Mouse (Mus musculus) Muller cell, postnatal 12 days (primary cell): ENCODE results near the gene Dtx2.

ENCODE experiments used
- DNase-seq: peaks from one replicate; pipeline ENCODE4 v3.0.0-alpha.2; 2015; ENCODE audit errors: inconsistent ontology term

Dtx2 gene

GRCm38 (mm10) chr5:135994725-135995687 lies at the start of gene Dtx2:
Gene Dtx2 (plus strand): TSS chr5:135994800.
- DNase-seq = peak; percentile 79

DNA sequence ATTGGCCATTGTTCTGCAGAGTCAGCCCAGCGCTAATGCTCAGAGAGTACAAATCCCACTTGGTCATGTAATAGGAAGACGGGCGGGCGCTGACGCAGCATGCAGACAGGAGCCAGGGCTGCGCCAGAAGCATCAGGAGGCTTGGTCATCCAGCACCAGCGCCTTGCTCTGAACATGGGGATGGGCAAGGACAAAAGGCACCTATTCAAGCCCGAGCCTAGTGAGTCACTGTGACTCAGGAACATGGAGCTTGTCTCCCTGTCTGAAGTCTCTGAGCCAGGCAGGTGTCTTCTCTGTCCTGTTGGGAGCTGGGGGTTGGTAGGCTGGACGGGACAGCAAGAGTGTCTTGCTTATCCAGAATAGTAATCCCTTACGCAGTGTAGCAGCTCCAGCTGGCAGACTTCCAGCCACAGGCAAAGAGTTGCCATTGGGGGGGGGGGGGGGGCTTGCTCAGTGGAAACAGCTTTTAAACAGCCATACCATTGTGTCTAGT lies 48.6 kb upstream of the Dtx2 start:
- DNase-seq = peak; percentile 92

DNA sequence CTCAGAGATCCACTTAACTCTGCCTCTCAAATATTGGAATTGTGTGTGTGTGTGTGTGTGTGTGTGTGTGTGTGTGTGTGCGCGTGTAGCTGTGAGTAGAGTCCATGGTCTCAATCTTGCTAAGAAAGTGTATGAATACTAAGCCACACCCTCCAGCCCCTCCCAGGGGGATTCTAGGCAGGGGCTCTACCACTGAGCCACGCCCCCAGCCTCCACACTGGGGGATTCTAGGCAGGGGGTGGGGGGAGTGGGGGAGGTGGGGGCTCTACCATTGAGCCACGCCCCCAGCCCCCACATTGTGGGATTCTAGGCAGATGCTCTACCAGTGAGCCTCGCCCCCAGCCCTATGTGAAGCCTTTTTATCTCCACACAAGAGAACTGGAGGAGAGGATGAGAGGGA lies 48.0 kb upstream of the Dtx2 start:
- DNase-seq = no peak

DNA sequence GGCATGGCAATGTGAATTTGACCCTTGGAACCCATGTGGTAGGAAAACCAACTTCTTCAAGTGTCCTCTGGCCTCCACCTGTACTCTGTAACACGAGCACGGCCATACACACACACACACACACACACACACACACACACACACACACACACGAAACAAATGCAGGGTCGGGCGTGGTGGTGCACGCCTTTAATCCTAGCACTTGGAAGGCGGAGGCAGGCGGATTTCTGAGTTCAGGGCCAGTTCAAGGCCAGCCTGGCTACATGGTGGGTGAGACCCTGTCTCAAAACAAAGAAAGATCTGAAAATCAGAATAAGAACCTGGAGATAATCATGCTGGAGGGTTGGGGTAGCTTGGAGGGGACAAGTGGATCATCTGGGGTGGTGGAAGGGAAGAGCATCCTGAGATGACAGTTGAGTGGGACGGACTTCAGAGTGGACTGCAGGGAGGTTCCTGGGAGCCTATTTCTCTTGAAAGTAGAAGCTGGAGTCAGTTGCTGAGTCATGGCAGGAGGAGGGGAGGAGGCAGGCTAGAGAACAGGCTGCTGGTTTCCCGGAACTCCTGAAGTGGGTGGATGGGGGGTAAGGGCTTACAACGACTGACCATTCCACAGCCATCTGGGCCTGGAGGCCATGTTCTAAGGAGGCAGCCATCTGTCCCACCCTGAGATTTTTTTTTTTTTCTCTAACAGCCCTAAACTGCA lies 43.7 kb upstream of the Dtx2 start:
- DNase-seq = no peak

DNA sequence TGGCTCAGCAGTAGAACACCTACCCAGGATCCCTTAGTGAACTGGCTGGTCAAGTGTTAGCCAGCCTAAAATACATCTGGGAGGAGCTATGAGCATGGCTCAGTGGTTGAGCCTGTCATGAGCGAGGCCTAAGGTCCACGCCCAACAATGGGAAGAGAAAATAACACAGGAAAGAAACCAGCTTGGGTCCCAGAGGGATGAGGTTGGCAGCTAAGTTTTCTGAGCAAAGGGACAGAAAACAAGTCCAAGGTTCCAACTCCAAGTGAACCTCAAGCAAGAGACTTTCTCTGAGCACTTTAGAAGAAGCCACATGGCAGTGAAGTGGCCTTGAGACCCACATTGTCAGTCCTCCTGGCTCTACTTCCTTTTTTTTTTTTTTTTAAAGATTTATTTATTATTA lies 42.9 kb upstream of the Dtx2 start:
- DNase-seq = no peak

- no peak for DNase-seq
Measured at GRCm38 (mm10) chr5:135952830-135953229, 41.8 kb upstream of the Dtx2 start.

- no peak for DNase-seq
Measured at GRCm38 (mm10) chr5:135956300-135957206, 38.0 kb upstream of the Dtx2 start.

DNA sequence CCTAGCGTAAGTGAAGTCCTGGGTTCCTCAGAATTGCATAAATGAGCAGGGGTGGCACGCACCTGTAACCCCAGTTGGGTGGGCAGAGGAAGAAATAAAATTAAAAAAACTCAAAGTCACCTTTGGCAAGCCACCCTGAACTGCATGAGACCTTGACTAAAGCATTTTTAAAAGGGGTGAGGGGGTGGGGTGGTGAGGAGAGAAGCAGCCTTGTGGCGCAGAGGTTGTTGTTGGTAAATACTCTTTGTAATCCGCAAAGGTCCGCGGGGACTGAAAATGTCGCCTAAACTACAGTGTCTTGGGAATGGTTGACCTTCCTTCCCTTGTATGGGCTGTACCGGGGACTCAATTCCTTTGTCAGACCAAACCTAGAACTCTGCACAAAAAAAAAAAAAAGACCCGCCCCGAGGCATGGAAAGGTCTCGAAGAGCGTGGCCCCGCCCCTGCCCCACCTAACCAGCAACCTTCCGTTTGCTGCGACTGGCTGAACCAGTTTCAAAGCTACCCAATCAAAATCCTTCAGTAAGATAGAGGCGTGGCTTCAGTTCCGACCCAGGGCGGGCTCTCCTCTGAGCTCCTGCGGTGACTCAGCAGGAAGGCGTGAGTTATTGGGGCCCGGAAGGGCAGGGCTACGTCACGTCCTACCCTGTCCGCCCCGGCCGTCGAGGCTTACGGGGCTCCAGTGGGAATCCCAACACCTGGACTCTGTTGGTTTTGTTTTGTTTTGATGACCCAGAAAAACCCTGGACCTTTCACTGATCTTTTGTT lies 37.2 kb upstream of the Dtx2 start:
- peak; percentile 99 for DNase-seq

GRCm38 (mm10) chr5:135958367-135958766 lies 36.2 kb upstream of the Dtx2 start:
- DNase-seq = no peak

- DNase-seq = peak; percentile 46
Measured at GRCm38 (mm10) chr5:135959911-135960310, 34.7 kb upstream of the Dtx2 start.

DNA sequence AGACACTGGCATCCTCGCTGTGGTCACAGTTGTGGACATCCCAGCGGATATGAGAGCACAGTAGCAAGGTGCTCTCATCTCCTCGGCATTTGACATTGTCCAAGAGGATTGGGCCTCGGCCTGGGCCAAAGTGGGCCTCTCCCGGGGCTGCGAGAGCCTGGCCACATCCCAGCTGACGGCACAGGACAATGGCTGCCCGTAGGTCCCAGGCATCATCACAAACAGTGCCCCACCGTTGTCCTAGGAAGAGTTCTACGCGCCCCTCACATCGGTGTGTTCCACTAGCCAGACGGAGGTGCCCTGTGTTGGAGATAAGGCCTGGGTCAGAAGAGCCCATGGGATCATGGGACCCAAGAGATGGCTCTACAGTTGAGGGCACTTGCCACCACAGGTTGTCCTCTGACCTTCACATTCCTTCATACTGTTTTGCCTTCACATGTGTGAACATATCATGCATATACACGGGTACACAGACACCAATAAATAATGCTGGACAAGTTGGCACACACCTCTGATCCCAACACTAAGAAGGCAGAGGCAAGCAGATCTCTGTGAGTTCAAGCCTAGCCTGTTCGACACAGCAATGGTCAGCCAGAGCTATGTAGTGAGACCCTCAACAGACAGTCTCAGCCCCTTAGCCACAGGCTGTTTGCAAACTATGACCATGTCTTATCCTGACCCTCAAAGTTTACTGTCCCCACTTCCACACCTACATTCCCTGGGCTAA lies 33.5 kb upstream of the Dtx2 start:
- DNase-seq = no peak

- no peak for DNase-seq
Measured at GRCm38 (mm10) chr5:135962125-135962491, 32.5 kb upstream of the Dtx2 start.

DNA sequence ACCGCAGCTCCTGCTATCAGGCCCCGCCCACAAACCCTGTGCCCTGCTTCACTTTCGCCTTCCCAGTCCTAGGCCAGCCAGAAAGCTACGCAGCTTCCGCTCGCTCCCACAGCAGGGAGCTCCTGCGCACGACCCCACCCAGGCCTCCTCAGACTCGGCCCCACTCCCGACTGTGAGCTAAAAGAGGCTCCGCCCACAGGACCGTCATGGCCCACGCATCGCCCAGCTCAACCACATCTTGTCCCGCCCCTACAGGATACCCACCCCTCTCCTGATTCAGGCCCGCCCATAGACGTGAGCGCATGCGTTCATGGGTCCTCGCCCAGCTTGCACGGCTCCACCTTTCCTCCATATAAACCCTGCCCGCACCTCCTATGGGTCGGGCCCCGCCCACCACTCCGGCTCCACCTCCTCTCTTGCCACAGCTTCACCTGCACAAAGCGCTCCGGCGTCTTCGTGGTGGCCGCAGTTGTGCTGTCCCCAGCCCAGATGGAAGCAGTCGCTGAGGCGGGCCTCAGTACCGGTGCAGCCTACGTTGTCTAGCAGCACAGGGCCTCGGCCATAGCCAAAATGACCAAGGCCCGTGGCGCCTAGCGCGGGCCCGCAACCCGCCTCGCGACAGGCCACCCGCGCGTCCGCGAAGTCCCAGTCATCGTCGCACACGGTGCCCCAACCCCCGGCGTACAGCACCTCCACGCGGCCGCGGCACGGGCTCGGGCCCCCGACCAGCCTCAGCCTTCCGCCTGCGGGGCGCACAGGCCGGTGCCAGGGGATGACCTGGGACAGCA lies 31.9 kb upstream of the Dtx2 start:
- peak; percentile 99 for DNase-seq

DNA sequence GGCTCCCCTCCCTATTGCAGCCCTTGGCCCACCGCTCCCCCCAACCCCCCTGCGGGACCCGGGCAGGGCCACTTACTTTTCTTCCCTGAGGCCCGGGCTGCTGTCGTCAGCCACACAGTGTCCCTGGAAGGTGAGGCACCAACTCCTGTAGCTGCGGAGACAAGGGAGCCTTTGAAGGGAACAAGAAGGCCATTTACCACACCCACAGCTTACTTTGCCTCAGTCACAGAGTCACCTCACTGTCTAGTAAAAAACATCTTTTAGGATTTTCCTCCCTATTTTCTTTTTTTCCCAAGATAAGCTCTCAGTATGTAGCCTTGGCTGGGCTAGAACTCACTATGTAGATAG lies 31.3 kb upstream of the Dtx2 start:
- no peak for DNase-seq

- DNase-seq = no peak
Measured at GRCm38 (mm10) chr5:135965501-135965930, 29.1 kb upstream of the Dtx2 start.

GRCm38 (mm10) chr5:135966866-135967265 lies 27.7 kb upstream of the Dtx2 start:
- DNase-seq = no peak

- DNase-seq = no peak
Measured at GRCm38 (mm10) chr5:135968781-135969180, 25.8 kb upstream of the Dtx2 start.

GRCm38 (mm10) chr5:135970247-135970646 lies 24.4 kb upstream of the Dtx2 start:
- no peak for DNase-seq

- no peak for DNase-seq
Measured at GRCm38 (mm10) chr5:135971876-135972275, 22.7 kb upstream of the Dtx2 start.

GRCm38 (mm10) chr5:135974365-135974764 lies 20.2 kb upstream of the Dtx2 start, which contains the start of gene Ssc4d:
Gene Ssc4d (minus strand): TSS chr5:135974531.
- DNase-seq = no peak
